Mouse (Mus musculus) left cerebral cortex, postnatal 14 days (tissue): ENCODE data around the gene Tfb1m. TPM values are rescaled to one million over a fixed set of nuclear protein-coding genes. Genes with fewer than 3 reads are reported as not detected.

Experiments used
- DNase-seq, 2 experiments: peaks; one replicate each; pipeline ENCODE4 v3.0.0; 2021 to 2022; ENCODE audit warnings: low spot score in 2 of 2, mixed read lengths in 1 of 2
- intact Hi-C: fragments of 180-260 bp; cut with DNase I; formaldehyde crosslinking; loops from one replicate; pipeline ENCODE4 v1.15.1; 2025
- total RNA-seq, 2 experiments: library from RNA; stranded (reverse); gene quantifications; 2 replicates each; pipeline ENCODE4 v1.2.3; 2021

Gene Tfb1m
- total RNA-seq, 2 experiments from 2014 or later = 6.2 to 7.2 TPM

GRCm38 (mm10) chr17:3483091-3483490 is 74.5 kb downstream of the Tfb1m start:
- peak in 1 of 2 experiments; percentile 32 for DNase-seq
- intact Hi-C loops = no loop called here

GRCm38 (mm10) chr17:3481576-3482575 is 75.7 kb downstream of the Tfb1m start:
- DNase-seq = peak; percentile 52 to 59
- intact Hi-C loops = no loop called here

- intact Hi-C loops = no loop called here
- no peak for DNase-seq
These were observed 81.0 kb downstream of the Tfb1m start for GRCm38 (mm10) chr17:3476546-3476945.

DNA sequence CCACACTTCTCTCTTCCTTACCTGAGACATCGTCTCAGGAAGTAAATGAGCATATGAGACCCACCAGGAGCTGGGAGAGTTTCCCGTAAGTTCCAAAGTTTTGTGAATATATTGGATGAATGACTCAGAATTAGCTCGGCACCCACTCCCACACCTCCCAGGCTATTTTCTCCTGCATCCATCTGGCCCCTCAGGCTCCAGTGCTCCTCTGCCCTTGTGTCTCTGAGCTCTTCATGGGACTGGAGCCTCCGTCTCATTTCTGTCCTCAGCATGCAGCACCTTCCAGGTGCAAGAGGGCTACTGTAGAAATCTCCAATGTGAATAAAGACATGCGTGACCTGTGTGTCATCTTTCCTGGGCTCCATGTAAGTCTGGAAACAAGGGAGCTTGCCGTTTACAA is 85.6 kb downstream of the Tfb1m start:
- intact Hi-C loops = no loop called here
- DNase-seq = peak; percentile 42 to 54

Other genes with a start within 250 kb of the Tfb1m start
- 10 to 100 TPM; 78.4 to 86.5 TPM for gene Tiam2, start 231.2 kb downstream of the Tfb1m start, total RNA-seq
- gene Cldn20, start 25.2 kb downstream of the Tfb1m start, total RNA-seq = 1 to 10 TPM; 1.4 to 1.8 TPM
- under 1 TPM; 0.20 to 0.23 TPM for gene Nox3, start 138.5 kb upstream of the Tfb1m start, total RNA-seq